Mouse (Mus musculus) layer of hippocampus, postnatal 25 days (tissue): ENCODE results near the gene Ptprt. TPM values are rescaled to one million over a fixed set of nuclear protein-coding genes. Genes with fewer than 3 reads are reported as not detected.
A peak's percentile ranks its signal among the peaks of the same experiment; 100 is the strongest.
"Not testable (repeated sequence)": the region's sequence is repeated elsewhere in the genome, so short reads cannot be mapped to it uniquely, and the experiment has no call there.

Experiments used
- DNase-seq, 2 experiments: peaks; one replicate each; pipeline ENCODE4 v3.0.0; 2022; ENCODE audit warnings: mixed read lengths in 2 of 2, low spot score in 1 of 2; ENCODE audit errors: extremely low spot score in 1 of 2
- total RNA-seq, 2 experiments: library from RNA; stranded (reverse); gene quantifications; 2 replicates each; pipeline ENCODE4 v1.2.3; 2021

The Ptprt gene
- total RNA-seq, 2 experiments from 2014 or later = 45.6 to 53.4 TPM

GRCm38 (mm10) chr2:162248296-162248695 lies 412.7 kb downstream of the Ptprt start:
- no peak for DNase-seq

- DNase-seq = no peak
Measured at GRCm38 (mm10) chr2:162222476-162222875, 438.5 kb downstream of the Ptprt start.

GRCm38 (mm10) chr2:162220586-162220985 lies 440.4 kb downstream of the Ptprt start:
- no peak for DNase-seq

- DNase-seq = peak; percentile 14 to 19
Measured at GRCm38 (mm10) chr2:162219507-162219906, 441.4 kb downstream of the Ptprt start.

GRCm38 (mm10) chr2:162217896-162218295 lies 443.1 kb downstream of the Ptprt start:
- DNase-seq = no peak

GRCm38 (mm10) chr2:162212397-162212796 lies 448.6 kb downstream of the Ptprt start:
- no peak for DNase-seq

- DNase-seq = no peak
Measured at GRCm38 (mm10) chr2:162210564-162210963, 450.4 kb downstream of the Ptprt start.

- no peak for DNase-seq
Measured at GRCm38 (mm10) chr2:162197316-162197715, 463.6 kb downstream of the Ptprt start.

- DNase-seq = no peak
Measured at GRCm38 (mm10) chr2:162182621-162183475, 478.1 kb downstream of the Ptprt start.

GRCm38 (mm10) chr2:162181826-162182225 lies 479.1 kb downstream of the Ptprt start:
- no peak for DNase-seq

GRCm38 (mm10) chr2:162172529-162172928 lies 488.4 kb downstream of the Ptprt start:
- no peak for DNase-seq

GRCm38 (mm10) chr2:162141845-162142411 lies 519.0 kb downstream of the Ptprt start:
- DNase-seq = no peak

GRCm38 (mm10) chr2:162136176-162136575 lies 524.8 kb downstream of the Ptprt start:
- DNase-seq = not testable (repeated sequence)

GRCm38 (mm10) chr2:162131607-162132304 lies 529.2 kb downstream of the Ptprt start:
- DNase-seq = no peak

GRCm38 (mm10) chr2:162129896-162130295 lies 531.1 kb downstream of the Ptprt start:
- no peak for DNase-seq

GRCm38 (mm10) chr2:162118041-162118440 lies 542.9 kb downstream of the Ptprt start:
- DNase-seq = no peak

- DNase-seq = no peak
Measured at GRCm38 (mm10) chr2:162082391-162082790, 578.6 kb downstream of the Ptprt start.

- DNase-seq = no peak
Measured at GRCm38 (mm10) chr2:162080717-162081398, 580.1 kb downstream of the Ptprt start.

GRCm38 (mm10) chr2:162078571-162079280 lies 582.2 kb downstream of the Ptprt start:
- no peak for DNase-seq

- DNase-seq = no peak
Measured at GRCm38 (mm10) chr2:162052816-162053215, 608.1 kb downstream of the Ptprt start.
